Mouse (Mus musculus): ENCODE results near the gene Cspg4. TPM values are rescaled to one million over a fixed set of nuclear protein-coding genes. Genes with fewer than 3 reads are reported as not detected.
"Not testable (repeated sequence)": the region's sequence is repeated elsewhere in the genome, so short reads cannot be mapped to it uniquely, and the experiment has no call there.

Cspg4 gene
- polyA plus RNA-seq, 1 experiment from 2014 or later: 2.7 TPM

GRCm38 (mm10) chr9:56928041-56928811, 63.4 kb downstream of the Cspg4 start, which contains the start of gene Snx33:
Gene Snx33, minus strand, starts transcription at chr9:56928371.
- H3K36me3 ChIP-seq (ENCODE audit: control insufficient read depth, insufficient read depth, low read length): no peaks in the 10 kb centered on the region
- H3K4me2 ChIP-seq (replicated peaks; ENCODE audit: low read depth, low read length): peak within 1 kb of the TSS; percentile 81
- no peaks in the 10 kb centered on the region for H3K27me3 ChIP-seq (ENCODE audit: control insufficient read depth, insufficient read depth, low read length)
- H3K4me1 ChIP-seq (replicated peaks; ENCODE audit: control insufficient read depth, insufficient read depth, low read length): 0 out of 2 replicates have a peak, but pooled peaks cover 7% of the 10 kb centered on the region
- no peaks in the 10 kb centered on the region for H3K9me3 ChIP-seq (ENCODE audit: control insufficient read depth, low read length)
- H3K27ac ChIP-seq (ENCODE audit: low read depth, low read length): peak within 1 kb of the TSS; percentile 72
- ATAC-seq (ENCODE audit: low FRiP score) (peak; percentile 85), DNase-seq (ENCODE audit: low spot score) (peak; percentile 90)
- H3K9ac ChIP-seq (ENCODE audit: low read depth, low read length): peak within 1 kb of the TSS; percentile 68
- WGBS: under 1% methylated on average over 50 of the region's 50 CpGs
- H3K4me3 ChIP-seq (ENCODE audit: low read depth, low read length): peak within 1 kb of the TSS; percentile 51

- no peaks in the 10 kb centered on the region for H3K27me3 ChIP-seq (ENCODE audit: control insufficient read depth, insufficient read depth, low read length)
- H3K4me3 ChIP-seq (ENCODE audit: low read depth, low read length): no peak overlapping the region
- WGBS: 67% methylated on average over 4 of the region's 4 CpGs
- DNase-seq (ENCODE audit: low spot score): no peak
- H3K9me3 ChIP-seq (ENCODE audit: control insufficient read depth, low read length): no peaks in the 10 kb centered on the region
- H3K9ac ChIP-seq (ENCODE audit: low read depth, low read length): no peak overlapping the region
- 0 out of 2 replicates have a peak, but pooled peaks cover 4% of the 10 kb centered on the region for H3K4me1 ChIP-seq (replicated peaks; ENCODE audit: control insufficient read depth, insufficient read depth, low read length)
- H3K4me2 ChIP-seq (replicated peaks; ENCODE audit: low read depth, low read length): no peak overlapping the region
- no peak for ATAC-seq (ENCODE audit: low FRiP score)
- no peak overlapping the region for H3K27ac ChIP-seq (ENCODE audit: low read depth, low read length)
- no peaks in the 10 kb centered on the region for H3K36me3 ChIP-seq (ENCODE audit: control insufficient read depth, insufficient read depth, low read length)
Measured at GRCm38 (mm10) chr9:56929496-56929895, 64.7 kb downstream of the Cspg4 start.

GRCm38 (mm10) chr9:56930556-56930955, 65.7 kb downstream of the Cspg4 start:
- Histone ChIP-seq H3K27ac (ENCODE audit: low read depth, low read length) (no peak overlapping the region), H3K36me3 (ENCODE audit: control insufficient read depth, insufficient read depth, low read length) (no peaks in the 10 kb centered on the region), H3K4me2 (replicated peaks; ENCODE audit: low read depth, low read length) (no peak overlapping the region), H3K9me3 (ENCODE audit: control insufficient read depth, low read length) (no peaks in the 10 kb centered on the region), H3K4me3 (ENCODE audit: low read depth, low read length) (no peak overlapping the region), H3K9ac (ENCODE audit: low read depth, low read length) (no peak overlapping the region), H3K4me1 (replicated peaks; ENCODE audit: control insufficient read depth, insufficient read depth, low read length) (0 out of 2 replicates have a peak, but pooled peaks cover 3% of the 10 kb centered on the region), H3K27me3 (ENCODE audit: control insufficient read depth, insufficient read depth, low read length) (no peaks in the 10 kb centered on the region)
- WGBS: 87% methylated on average over 1 of the region's 1 CpGs
- DNase-seq (ENCODE audit: low spot score) (no peak), ATAC-seq (ENCODE audit: low FRiP score) (no peak)

- Histone ChIP-seq H3K9ac (ENCODE audit: low read depth, low read length) (0 out of 2 replicates have a peak overlapping the region, but pooled peaks have one; percentile 1), H3K4me2 (replicated peaks; ENCODE audit: low read depth, low read length) (peak overlapping the region; percentile 45), H3K9me3 (ENCODE audit: control insufficient read depth, low read length) (no peaks in the 10 kb centered on the region), H3K36me3 (ENCODE audit: control insufficient read depth, insufficient read depth, low read length) (no peaks in the 10 kb centered on the region), H3K27me3 (ENCODE audit: control insufficient read depth, insufficient read depth, low read length) (no peaks in the 10 kb centered on the region), H3K4me1 (replicated peaks; ENCODE audit: control insufficient read depth, insufficient read depth, low read length) (peaks cover 2% of the 10 kb centered on the region; the same call in 1 of the 2 replicates), H3K4me3 (ENCODE audit: low read depth, low read length) (peak overlapping the region; percentile 70), H3K27ac (ENCODE audit: low read depth, low read length) (no peak overlapping the region)
- DNase-seq (ENCODE audit: low spot score) (no peak), ATAC-seq (ENCODE audit: low FRiP score) (no peak)
- 20% methylated on average over 6 of the region's 6 CpGs for WGBS
Measured at GRCm38 (mm10) chr9:56936861-56937222, 72.0 kb downstream of the Cspg4 start.

- H3K9me3 ChIP-seq (ENCODE audit: control insufficient read depth, low read length): no peaks in the 10 kb centered on the region
- H3K4me3 ChIP-seq (ENCODE audit: low read depth, low read length): peak within 1 kb of the TSS; percentile 70
- no peaks in the 10 kb centered on the region for H3K36me3 ChIP-seq (ENCODE audit: control insufficient read depth, insufficient read depth, low read length)
- peaks cover 2% of the 10 kb centered on the region; the same call in 1 of the 2 replicates for H3K4me1 ChIP-seq (replicated peaks; ENCODE audit: control insufficient read depth, insufficient read depth, low read length)
- DNase-seq (ENCODE audit: low spot score) (peak; percentile 95), ATAC-seq (ENCODE audit: low FRiP score) (peak; percentile 94)
- H3K27ac ChIP-seq (ENCODE audit: low read depth, low read length): peak within 1 kb of the TSS; percentile 37; the same call in 1 of the 2 replicates
- peak within 1 kb of the TSS; percentile 81 for H3K9ac ChIP-seq (ENCODE audit: low read depth, low read length)
- H3K27me3 ChIP-seq (ENCODE audit: control insufficient read depth, insufficient read depth, low read length): no peaks in the 10 kb centered on the region
- under 1% methylated on average over 73 of the region's 73 CpGs for WGBS
- H3K4me2 ChIP-seq (replicated peaks; ENCODE audit: low read depth, low read length): peak within 1 kb of the TSS; percentile 82
Measured at GRCm38 (mm10) chr9:56937223-56938160, 72.7 kb downstream of the Cspg4 start, which contains the start of gene Imp3. Gene Imp3, plus strand, starts transcription at chr9:56937475.

- Histone ChIP-seq H3K4me3 (ENCODE audit: low read depth, low read length) (peak overlapping the region; percentile 70), H3K9ac (ENCODE audit: low read depth, low read length) (peak overlapping the region; percentile 81; the same call in 1 of the 2 replicates), H3K36me3 (ENCODE audit: control insufficient read depth, insufficient read depth, low read length) (no peaks in the 10 kb centered on the region), H3K4me2 (replicated peaks; ENCODE audit: low read depth, low read length) (peak overlapping the region; percentile 82), H3K27me3 (ENCODE audit: control insufficient read depth, insufficient read depth, low read length) (no peaks in the 10 kb centered on the region), H3K9me3 (ENCODE audit: control insufficient read depth, low read length) (no peaks in the 10 kb centered on the region), H3K27ac (ENCODE audit: low read depth, low read length) (no peak overlapping the region), H3K4me1 (replicated peaks; ENCODE audit: control insufficient read depth, insufficient read depth, low read length) (peaks cover 2% of the 10 kb centered on the region; the same call in 1 of the 2 replicates)
- ATAC-seq (ENCODE audit: low FRiP score) (no peak), DNase-seq (ENCODE audit: low spot score) (peak; percentile 18)
- WGBS: 5% methylated on average over 7 of the region's 7 CpGs
Measured at GRCm38 (mm10) chr9:56938374-56938773, 73.5 kb downstream of the Cspg4 start.

GRCm38 (mm10) chr9:56947481-56947880, 82.6 kb downstream of the Cspg4 start:
- not testable (repeated sequence) for H3K27me3 ChIP-seq (ENCODE audit: control insufficient read depth, insufficient read depth, low read length); H3K4me3 ChIP-seq (ENCODE audit: low read depth, low read length); H3K9me3 ChIP-seq (ENCODE audit: control insufficient read depth, low read length); H3K9ac ChIP-seq (ENCODE audit: low read depth, low read length); H3K4me1 ChIP-seq (replicated peaks; ENCODE audit: control insufficient read depth, insufficient read depth, low read length); H3K27ac ChIP-seq (ENCODE audit: low read depth, low read length); H3K4me2 ChIP-seq (replicated peaks; ENCODE audit: low read depth, low read length); H3K36me3 ChIP-seq (ENCODE audit: control insufficient read depth, insufficient read depth, low read length); ATAC-seq (ENCODE audit: low FRiP score)
- DNase-seq (ENCODE audit: low spot score): peak; percentile 55
- 34% methylated on average over 3 of the region's 3 CpGs for WGBS

- not testable (repeated sequence) for DNase-seq (ENCODE audit: low spot score); H3K4me1 ChIP-seq (replicated peaks; ENCODE audit: control insufficient read depth, insufficient read depth, low read length); ATAC-seq (ENCODE audit: low FRiP score); H3K9ac ChIP-seq (ENCODE audit: low read depth, low read length); H3K9me3 ChIP-seq (ENCODE audit: control insufficient read depth, low read length); H3K4me3 ChIP-seq (ENCODE audit: low read depth, low read length); H3K4me2 ChIP-seq (replicated peaks; ENCODE audit: low read depth, low read length); H3K27ac ChIP-seq (ENCODE audit: low read depth, low read length); H3K27me3 ChIP-seq (ENCODE audit: control insufficient read depth, insufficient read depth, low read length); H3K36me3 ChIP-seq (ENCODE audit: control insufficient read depth, insufficient read depth, low read length)
- WGBS: 93% methylated on average over 5 of the region's 5 CpGs
Measured at GRCm38 (mm10) chr9:56948699-56949098, 83.9 kb downstream of the Cspg4 start.
